Mouse (Mus musculus): Measurements from ENCODE around the gene Ly6g6f.

DNA sequence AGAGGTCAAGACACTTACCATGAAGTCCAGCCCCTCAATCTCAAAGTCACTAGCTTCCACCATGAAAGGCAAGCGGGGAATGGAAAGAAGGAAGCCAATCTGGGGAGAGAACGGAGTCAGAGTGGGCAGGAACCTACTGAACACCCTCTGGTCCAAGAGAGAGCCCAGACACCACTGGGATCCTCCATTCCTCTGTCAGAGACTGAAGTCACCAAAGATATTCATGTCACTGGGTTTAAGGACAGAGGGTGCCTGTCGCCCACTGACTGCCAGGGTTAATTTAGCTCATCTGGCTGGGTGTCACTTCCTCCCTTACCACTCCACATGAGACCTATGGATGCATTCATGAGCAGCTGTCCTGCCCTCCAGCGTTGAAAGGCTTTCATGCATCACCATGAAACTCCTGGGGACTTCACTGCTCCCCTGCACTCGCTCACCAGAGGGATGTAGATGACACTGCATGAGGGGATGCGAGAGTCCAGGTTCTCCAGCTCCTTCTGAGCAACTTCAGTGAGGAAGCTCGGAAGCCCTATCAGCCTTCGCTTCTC, 53.0 kb downstream of the Ly6g6f start:
- TF ChIP-seq POLR2A (IDR thresholded peaks at IDR 0.05; ENCODE audit: low read depth, low read length) (no peak), CTCF (IDR thresholded peaks at IDR 0.05; ENCODE audit: extremely low read depth, insufficient read length, insufficient replicate concordance, low read depth, low read length) (no peak)

Data from small intestine, adult 2 months (tissue).